Mouse (Mus musculus) liver, embryonic 15.5 days (tissue): Measurements from ENCODE around the gene Sfn. TPM values are rescaled to one million over a fixed set of nuclear protein-coding genes. Genes with fewer than 3 reads are reported as not detected.

Source experiments
- ATAC-seq: fragments of 200-750 bp; cut with Nextera tagmentation; 2 replicates; pipeline ENCODE4 v1.8.0; 2017; ENCODE audit warnings: moderate number of reproducible peaks, mild to moderate bottlenecking, moderate library complexity; ENCODE audit not compliant: insufficient read depth
- H3K27ac ChIP-seq: fragments of 300-500 bp; sonication (generic); replicated peaks from 2 replicates; pipeline ENCODE4 v1.5.1; 2015; ENCODE audit warnings: mild to moderate bottlenecking, inconsistent platforms
- H3K27me3 ChIP-seq: fragments of 300-500 bp; sonication (generic); 2 replicates; pipeline ENCODE4 v1.6.1; 2015; ENCODE audit warnings: mild to moderate bottlenecking, inconsistent platforms
- H3K36me3 ChIP-seq: fragments of 300-500 bp; sonication (generic); replicated peaks from 2 replicates; pipeline ENCODE4 v1.6.1; 2015; ENCODE audit warnings: moderate library complexity, mild to moderate bottlenecking, inconsistent platforms
- H3K4me1 ChIP-seq: fragments of 300-500 bp; sonication (generic); replicated peaks from 2 replicates; pipeline ENCODE4 v1.6.1; 2015; ENCODE audit warnings: inconsistent platforms
- H3K4me2 ChIP-seq: fragments of 300-500 bp; sonication (generic); 2 replicates; pipeline ENCODE4 v1.6.1; 2015; ENCODE audit warnings: moderate library complexity, mild to moderate bottlenecking, inconsistent platforms
- H3K4me3 ChIP-seq: fragments of 300-500 bp; sonication (generic); replicated peaks from 2 replicates; pipeline ENCODE4 v1.5.1; 2015; ENCODE audit warnings: mild to moderate bottlenecking, inconsistent platforms
- H3K9ac ChIP-seq: fragments of 300-500 bp; sonication (generic); 2 replicates; pipeline ENCODE4 v1.6.1; 2015; ENCODE audit warnings: moderate library complexity, mild to moderate bottlenecking, inconsistent platforms
- H3K9me3 ChIP-seq: fragments of 300-500 bp; sonication (generic); replicated peaks from 2 replicates; pipeline ENCODE4 v1.6.1; 2016; ENCODE audit warnings: inconsistent platforms
- WGBS: fragments of 180-500 bp; shearing (Covaris S2); methylation state at CpG from one replicate; pipeline ENCODE4 v1.1.7; 2015; ENCODE audit warnings: mixed read lengths; ENCODE audit not compliant: insufficient replicate concordance; 5-methylcytosine and 5-hydroxymethylcytosine counted together
- polyA plus RNA-seq: library from polyadenylated mRNA; unstranded; fragments of >200 nt; fragmentation: Nextera tagmentation; extraction: Ambion mirVana; gene quantifications from 2 replicates; pipeline ENCODE4 v1.2.1, GENCODE M21; 2015

Sfn gene
- polyA plus RNA-seq, 1 experiment from 2014 or later, result 0.47 TPM

DNA sequence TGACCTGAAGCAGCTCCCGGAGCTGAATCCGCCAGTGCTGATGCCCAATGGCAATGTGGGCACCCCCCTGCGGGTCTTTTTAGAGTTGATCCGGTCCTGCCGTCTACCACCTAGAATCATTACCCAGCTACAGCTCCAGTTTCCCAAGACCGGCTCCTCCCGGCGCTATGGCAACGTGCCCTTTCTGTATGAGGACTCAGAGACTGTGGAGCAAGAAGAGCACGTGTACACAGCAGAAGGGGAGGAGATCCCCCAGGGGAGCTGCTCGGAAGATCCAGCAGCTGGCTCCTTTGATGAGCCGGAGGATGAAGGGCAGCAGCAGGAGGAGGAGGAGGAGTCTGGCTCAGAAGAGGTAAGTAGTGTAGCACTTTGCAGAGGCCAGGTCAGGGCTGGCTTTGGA lies 24.0 kb downstream of the Sfn start:
- Histone ChIP-seq H3K9me3 (no peaks in the 10 kb centered on the region), H3K9ac (no peak overlapping the region), H3K36me3 (peaks cover 44% of the 10 kb centered on the region), H3K4me2 (no peak overlapping the region), H3K27ac (no peak overlapping the region), H3K4me1 (peaks cover 31% of the 10 kb centered on the region), H3K4me3 (no peak overlapping the region), H3K27me3 (no peaks in the 10 kb centered on the region)
- WGBS, result 80% methylated on average over 12 of the region's 12 CpGs
- ATAC-seq, result no peak

- WGBS, result 1% methylated on average over 41 of the region's 41 CpGs
These were observed 27.1 kb downstream of the Sfn start for GRCm38 (mm10) chr4:133574843-133575202.

GRCm38 (mm10) chr4:133574070-133574842 lies 27.7 kb downstream of the Sfn start, which contains the start of gene Gpatch3:
Gene Gpatch3, plus strand, starts transcription at chr4:133574745.
- Histone ChIP-seq H3K4me3 (peak within 1 kb of the TSS; percentile 89), H3K27me3 (no peaks in the 10 kb centered on the region), H3K27ac (peak within 1 kb of the TSS; percentile 88), H3K9me3 (no peaks in the 10 kb centered on the region), H3K36me3 (peaks cover 14% of the 10 kb centered on the region), H3K4me2 (peak within 1 kb of the TSS; percentile 97), H3K9ac (peak within 1 kb of the TSS; percentile 83), H3K4me1 (peaks cover 31% of the 10 kb centered on the region)
- 5% methylated on average over 44 of the region's 44 CpGs for WGBS
- peak; percentile 79 for ATAC-seq

More at GRCm38 (mm10) chr4:133574843-133575202, 27.1 kb downstream of the Sfn start:
- Histone ChIP-seq H3K27me3 (no peaks in the 10 kb centered on the region), H3K9ac (peak overlapping the region; percentile 83), H3K27ac (peak overlapping the region; percentile 88), H3K36me3 (peaks cover 20% of the 10 kb centered on the region), H3K4me1 (peaks cover 31% of the 10 kb centered on the region), H3K9me3 (no peaks in the 10 kb centered on the region), H3K4me2 (peak overlapping the region; percentile 97), H3K4me3 (peak overlapping the region; percentile 89)
- peak; percentile 48 for ATAC-seq

DNA sequence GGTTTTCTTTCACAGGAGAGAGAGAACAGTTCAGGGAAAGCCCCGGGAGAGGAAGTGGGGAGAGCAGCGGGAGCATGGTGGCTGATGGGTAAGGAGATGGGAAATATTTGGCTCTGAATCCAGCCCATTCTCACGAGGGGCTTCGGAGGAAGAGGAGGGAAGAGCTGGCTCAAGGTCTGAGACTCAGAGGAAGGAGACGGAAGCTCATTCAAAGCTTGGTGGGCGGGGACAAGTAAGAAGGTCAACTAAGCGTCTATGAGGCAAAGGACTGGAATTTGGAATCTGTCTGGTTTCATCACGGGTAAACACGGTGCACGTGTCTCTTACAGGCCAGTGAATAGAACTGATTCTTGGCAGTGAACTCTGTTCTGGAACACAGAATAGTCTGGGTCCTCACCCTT lies 31.9 kb downstream of the Sfn start:
- no peaks in the 10 kb centered on the region for H3K27me3 ChIP-seq
- ATAC-seq, result peak; percentile 56; the same call in 1 of the 2 replicates
- peak overlapping the region; percentile 80 for H3K27ac ChIP-seq
- H3K9ac ChIP-seq, result no peak overlapping the region
- no peaks in the 10 kb centered on the region for H3K36me3 ChIP-seq
- peaks cover 17% of the 10 kb centered on the region for H3K4me1 ChIP-seq
- H3K4me2 ChIP-seq, result peak overlapping the region; percentile 43
- no peak overlapping the region for H3K4me3 ChIP-seq
- no peaks in the 10 kb centered on the region for H3K9me3 ChIP-seq
- WGBS, result 40% methylated on average over 10 of the region's 10 CpGs

DNA sequence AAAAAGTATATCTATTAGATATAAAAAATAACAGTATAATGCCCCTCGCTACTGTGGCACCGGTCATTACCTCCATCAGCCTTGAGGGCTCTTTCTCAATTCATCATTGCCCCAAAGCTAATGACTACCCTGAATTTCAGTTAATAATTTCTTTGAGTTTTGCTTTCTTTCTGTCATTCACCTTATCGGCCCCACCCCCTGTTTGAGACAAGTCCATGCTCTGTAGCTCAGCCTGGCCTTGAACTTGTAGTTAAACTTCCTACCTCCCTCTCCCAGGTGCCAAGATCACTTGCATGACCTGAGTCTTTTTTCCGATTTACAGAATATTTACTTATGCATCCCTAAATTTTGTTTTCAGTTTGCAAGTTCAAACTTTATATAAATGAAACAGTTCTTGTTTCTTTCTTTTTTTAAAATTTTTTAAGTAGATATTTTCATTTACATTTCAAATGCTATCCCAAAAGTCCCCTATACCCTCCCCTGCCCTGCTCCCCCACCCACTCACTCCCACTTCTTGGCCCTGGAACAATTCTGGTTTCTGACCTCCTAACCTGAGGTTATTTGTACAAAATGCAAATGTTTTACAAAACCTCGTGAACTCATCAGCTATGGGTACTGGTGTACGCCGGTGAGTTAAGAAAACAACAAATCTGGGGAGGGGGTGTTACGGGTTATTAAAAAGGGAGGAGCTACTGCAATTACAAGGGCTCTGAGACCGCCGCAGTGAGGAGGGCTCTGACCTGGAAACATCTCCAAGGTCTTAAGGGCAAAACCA lies 32.5 kb downstream of the Sfn start:
- Histone ChIP-seq H3K4me1 (peaks cover 14% of the 10 kb centered on the region), H3K36me3 (no peaks in the 10 kb centered on the region), H3K9me3 (no peaks in the 10 kb centered on the region), H3K4me2 (peak overlapping the region; percentile 43), H3K27ac (peak overlapping the region; percentile 80), H3K9ac (no peak overlapping the region), H3K27me3 (no peaks in the 10 kb centered on the region), H3K4me3 (no peak overlapping the region)
- ATAC-seq, result peak; percentile 38; the same call in 1 of the 2 replicates
- 58% methylated on average over 10 of the region's 10 CpGs for WGBS

GRCm38 (mm10) chr4:133567251-133567650 lies 34.7 kb downstream of the Sfn start:
- no peaks in the 10 kb centered on the region for H3K36me3 ChIP-seq
- no peak overlapping the region for H3K4me2 ChIP-seq
- WGBS, result 23% methylated on average over 8 of the region's 8 CpGs
- H3K9me3 ChIP-seq, result no peaks in the 10 kb centered on the region
- ATAC-seq, result no peak
- no peak overlapping the region for H3K4me3 ChIP-seq
- no peak overlapping the region for H3K9ac ChIP-seq
- H3K27ac ChIP-seq, result no peak overlapping the region
- H3K27me3 ChIP-seq, result no peaks in the 10 kb centered on the region
- H3K4me1 ChIP-seq, result peaks cover 3% of the 10 kb centered on the region; the same call in 1 of the 2 replicates

DNA sequence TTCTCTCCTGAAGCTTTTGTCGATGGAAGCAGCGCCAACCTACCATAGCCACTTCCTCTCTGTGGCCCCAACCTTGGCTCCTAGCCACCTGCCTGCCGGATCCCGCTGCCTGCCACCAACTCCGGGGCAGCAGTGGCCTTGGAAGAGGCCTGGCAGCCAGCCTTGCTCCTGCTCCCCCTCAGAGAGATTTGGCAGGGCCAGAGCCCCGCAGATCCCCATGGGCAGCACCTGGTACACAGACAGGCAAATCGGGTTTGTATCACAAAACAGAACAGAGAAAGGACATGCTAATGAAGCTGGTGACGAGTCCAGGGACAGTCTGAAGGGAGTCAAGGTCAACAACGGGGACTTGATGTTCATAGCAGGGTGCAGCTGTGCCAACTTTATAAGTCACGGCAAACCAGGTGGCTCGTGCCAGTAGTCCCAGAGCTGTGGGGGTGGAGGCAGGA lies 38.8 kb downstream of the Sfn start:
- ATAC-seq, result no peak
- WGBS, result 62% methylated on average over 11 of the region's 11 CpGs
- Histone ChIP-seq H3K27ac (no peak overlapping the region), H3K9ac (no peak overlapping the region), H3K36me3 (no peaks in the 10 kb centered on the region), H3K27me3 (no peaks in the 10 kb centered on the region), H3K4me1 (no peaks in the 10 kb centered on the region; the same call in 1 of the 2 replicates), H3K4me2 (no peak overlapping the region), H3K9me3 (no peaks in the 10 kb centered on the region), H3K4me3 (no peak overlapping the region)

DNA sequence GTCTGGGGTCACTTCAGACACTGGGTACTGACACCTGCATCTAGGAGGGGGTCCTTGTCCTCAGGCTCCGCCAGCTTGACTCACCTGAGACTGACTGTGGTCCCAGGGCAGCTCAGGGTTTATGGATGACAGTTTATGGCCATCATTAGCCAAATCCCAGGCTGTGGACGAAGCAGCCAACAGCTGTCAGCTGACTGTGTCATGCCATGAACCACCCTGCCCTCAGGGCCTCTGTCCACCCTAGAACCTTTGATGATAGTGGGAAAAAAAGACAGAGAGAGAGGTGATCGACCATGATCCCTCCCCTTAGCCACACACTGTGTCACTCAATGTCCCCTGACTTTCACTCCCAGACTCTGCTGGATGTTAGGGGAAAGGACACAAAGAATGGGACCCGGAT lies 40.3 kb downstream of the Sfn start:
- no peak overlapping the region for H3K9ac ChIP-seq
- ATAC-seq, result no peak
- H3K27ac ChIP-seq, result no peak overlapping the region
- no peaks in the 10 kb centered on the region; the same call in 1 of the 2 replicates for H3K4me1 ChIP-seq
- no peaks in the 10 kb centered on the region for H3K9me3 ChIP-seq
- no peaks in the 10 kb centered on the region for H3K36me3 ChIP-seq
- H3K4me2 ChIP-seq, result no peak overlapping the region
- WGBS, result 47% methylated on average over 4 of the region's 4 CpGs
- H3K27me3 ChIP-seq, result no peaks in the 10 kb centered on the region
- no peak overlapping the region for H3K4me3 ChIP-seq

GRCm38 (mm10) chr4:133559846-133560245 lies 42.1 kb downstream of the Sfn start:
- Histone ChIP-seq H3K4me2 (no peak overlapping the region), H3K27me3 (no peaks in the 10 kb centered on the region), H3K36me3 (no peaks in the 10 kb centered on the region), H3K9ac (no peak overlapping the region), H3K4me1 (no peaks in the 10 kb centered on the region; the same call in 1 of the 2 replicates), H3K9me3 (no peaks in the 10 kb centered on the region), H3K4me3 (no peak overlapping the region), H3K27ac (no peak overlapping the region)
- ATAC-seq, result no peak
- WGBS, result 65% methylated on average over 4 of the region's 4 CpGs

GRCm38 (mm10) chr4:133557041-133557717 lies 44.8 kb downstream of the Sfn start:
- 50% methylated on average over 10 of the region's 10 CpGs for WGBS
- Histone ChIP-seq H3K4me1 (peaks cover 20% of the 10 kb centered on the region), H3K27me3 (no peaks in the 10 kb centered on the region; the same call in 1 of the 2 replicates), H3K9ac (no peak overlapping the region), H3K9me3 (no peaks in the 10 kb centered on the region), H3K4me2 (0 out of 2 replicates have a peak overlapping the region, but pooled peaks have one; percentile 11), H3K36me3 (no peaks in the 10 kb centered on the region), H3K4me3 (no peak overlapping the region), H3K27ac (peak overlapping the region; percentile 45; the same call in 1 of the 2 replicates)
- peak; percentile 89 for ATAC-seq
